In genomic region chr14:41072229-41072943, GRCm38 (mm10) we compare ENCODE assay signal across 8 mouse cellular contexts. TPM values are rescaled to one million over a fixed set of nuclear protein-coding genes. Genes with fewer than 3 reads are reported as not detected.
DNase-seq lines count a peak whose midpoint lies in the region; ATAC-seq and TF ChIP-seq lines count a peak whose summit lies in the region.

Dydc1 (plus strand) TSS chr14:41072911.

- H3K9ac ChIP-seq in hindbrain, postnatal 0 days (replicated peaks; ENCODE audit: low read length), result peak within 1 kb of the TSS; percentile 37; the same call in 1 of the 2 replicates

- DNase-seq in adrenal gland, adult 8-10 months, result peak; percentile 54
- peak; percentile 85 to 90 for DNase-seq in cerebellum, postnatal 14 days
- peak; percentile 74 to 79 for DNase-seq in frontal cortex, postnatal 14 days (ENCODE audit: low spot score in 2 of 2)
- DNase-seq in hindbrain, postnatal 0 days (ENCODE audit: low spot score), result peak; percentile 90
- peak; percentile 73 to 77 for DNase-seq in left cerebral cortex, adult 8-10 months (ENCODE audit: low spot score in 2 of 2)
- peak; percentile 66 for DNase-seq in lung, postnatal 36 days
- peak; percentile 93 for DNase-seq in right cerebral cortex, postnatal 10 days (ENCODE audit: low spot score in 2 of 2)
- no peak for DNase-seq in MN1 (ENCODE audit: low spot score)

- H3K9me3 ChIP-seq in hindbrain, postnatal 0 days (ENCODE audit: low read length), result no peaks in the 10 kb centered on the region

- peak within 1 kb of the TSS; percentile 83 for H3K4me2 ChIP-seq in hindbrain, postnatal 0 days (ENCODE audit: low read depth, low read length)

- no peaks in the 10 kb centered on the region for H3K27me3 ChIP-seq in hindbrain, postnatal 0 days (ENCODE audit: insufficient read depth, low read length)

- H3K36me3 ChIP-seq in hindbrain, postnatal 0 days (ENCODE audit: insufficient read depth, low read length), result no peaks in the 10 kb centered on the region

- ATAC-seq in hindbrain, postnatal 0 days, result peak; percentile 92

- 12% methylated on average over 23 of the region's 23 CpGs for WGBS in hindbrain, postnatal 0 days

- TF ChIP-seq CTCF in hindbrain, postnatal 0 days (IDR thresholded peaks at IDR 0.05; ENCODE audit: low read depth), result no peak

- H3K4me3 ChIP-seq in hindbrain, postnatal 0 days (ENCODE audit: low read length), result peak within 1 kb of the TSS; percentile 47

- no peak within 1 kb of the TSS; the same call in 1 of the 2 replicates for H3K27ac ChIP-seq in hindbrain, postnatal 0 days

- no peaks in the 10 kb centered on the region for H3K4me1 ChIP-seq in hindbrain, postnatal 0 days (ENCODE audit: insufficient read depth, low read length)

RNA-seq across cellular contexts. Expression of gene Dydc1, which starts in this region (rescaled TPM):
- total RNA-seq in adrenal gland, adult 8-10 months (2022), result under 1 TPM in 1 of 4 experiments, not detected in 3; 0.37 TPM
- not detected in 2 replicates for total RNA-seq in hindbrain, postnatal 0 days (2014; rRNA removed)
- 0.43 TPM in 1 of 2 replicates, not detected in the other for polyA plus RNA-seq in hindbrain, postnatal 0 days (2015; fragmentation: Nextera tagmentation; extraction: Ambion mirVana)
- total RNA-seq in left cerebral cortex, adult 8-10 months (2022), result not detected

Comparison
In these comparisons a context has a peak if more than half of its experiments do, and no peak if none do; other contexts are left out.
1. Peak in DNase-seq in adrenal gland, adult 8-10 months; RNA of the gene not detected or under 1 TPM.
2. Peak in DNase-seq, ATAC-seq, H3K4me3 ChIP-seq, H3K9ac ChIP-seq and H3K4me2 ChIP-seq in hindbrain, postnatal 0 days; RNA of the gene not detected or under 1 TPM.
3. Peak in DNase-seq in left cerebral cortex, adult 8-10 months; RNA of the gene not detected or under 1 TPM.